17 mouse cellular contexts compared by ENCODE assay signal in genomic region chr5:118123096-118123495, GRCm38 (mm10). TPM values are rescaled to one million over a fixed set of nuclear protein-coding genes. Genes with fewer than 3 reads are reported as not detected.
DNase-seq lines count a peak whose midpoint lies in the region; ATAC-seq lines count a peak whose summit lies in the region.
"Had no signal": no experiment of that assay in that cellular context is flagged by ENCODE, and none has a peak within 500 bp of the region (broad histone marks: within the 10 kb centered on the region; RNA-seq: fewer than 3 reads in every experiment).

No protein-coding gene starts in this region.

- 36% methylated on average over 10 of the region's 10 CpGs for WGBS in embryonic facial prominence, embryonic 14.5 days
- 54% methylated on average over 10 of the region's 10 CpGs for WGBS in midbrain, embryonic 11.5 days

- H3K4me2 ChIP-seq in embryonic facial prominence, embryonic 14.5 days (ENCODE audit: low read depth, low read length), result 0 out of 2 replicates have a peak overlapping the region, but pooled peaks have one; percentile 12
- H3K4me2 ChIP-seq in midbrain, embryonic 11.5 days, result no peak overlapping the region

- peaks cover 43% of the 10 kb centered on the region for H3K36me3 ChIP-seq in embryonic facial prominence, embryonic 14.5 days (ENCODE audit: control insufficient read depth, insufficient read depth, low read length)
- peaks cover 2% of the 10 kb centered on the region; the same call in 1 of the 2 replicates for H3K36me3 ChIP-seq in midbrain, embryonic 11.5 days (ENCODE audit: control insufficient read depth, insufficient read depth, low read length)

- peak; percentile 65 for ATAC-seq in frontal cortex, adult (ENCODE audit: low TSS enrichment)
- peak; percentile 48; the same call in 1 of the 2 replicates for ATAC-seq in embryonic facial prominence, embryonic 14.5 days (ENCODE audit: low read depth)
- ATAC-seq in midbrain, embryonic 11.5 days (ENCODE audit: low FRiP score), result no peak

- H3K9me3 ChIP-seq in embryonic facial prominence, embryonic 14.5 days (ENCODE audit: control insufficient read depth, low read length), result no peaks in the 10 kb centered on the region
- no peaks in the 10 kb centered on the region for H3K9me3 ChIP-seq in midbrain, embryonic 11.5 days (ENCODE audit: control insufficient read depth, low read length)
- H3K9me3 ChIP-seq: megakaryocyte, embryonic 14.5 days had no signal

- no peak overlapping the region for H3K4me3 ChIP-seq in embryonic facial prominence, embryonic 14.5 days (ENCODE audit: low read depth, low read length)
- H3K4me3 ChIP-seq in midbrain, embryonic 11.5 days (ENCODE audit: low read depth, low read length), result no peak overlapping the region
- H3K4me3 ChIP-seq: erythroblast, embryonic 14.5 days; megakaryocyte, embryonic 14.5 days had no signal

- DNase-seq in frontal cortex, postnatal 10 days (ENCODE audit: low spot score in 2 of 2), result no peak
- peak; percentile 58 for DNase-seq in MN1 (ENCODE audit: low spot score)
- peak; percentile 62 for DNase-seq in embryonic facial prominence, embryonic 14.5 days (ENCODE audit: low spot score)
- DNase-seq in midbrain, embryonic 11.5 days (ENCODE audit: low spot score, missing footprints), result no peak
- DNase-seq in ovary, postnatal 36 days (ENCODE audit: low spot score), result no peak
- no peak for DNase-seq in urinary bladder, postnatal 36 days (ENCODE audit: low spot score in 2 of 2)
- no peak for DNase-seq in testis, postnatal 14 days (ENCODE audit: low spot score)
- DNase-seq: adrenal gland, adult 2 months; layer of hippocampus, adult 9-11 months; lung, adult 18-20 months; thymus, adult 18-20 months had no signal

- peaks cover 14% of the 10 kb centered on the region for H3K4me1 ChIP-seq in embryonic facial prominence, embryonic 14.5 days (ENCODE audit: control insufficient read depth, insufficient read depth, low read length)
- H3K4me1 ChIP-seq in midbrain, embryonic 11.5 days (ENCODE audit: control insufficient read depth, insufficient read depth, low read length), result peaks cover 4% of the 10 kb centered on the region; the same call in 1 of the 2 replicates

- no peak overlapping the region for H3K9ac ChIP-seq in embryonic facial prominence, embryonic 14.5 days (ENCODE audit: low read depth, low read length)
- H3K9ac ChIP-seq in midbrain, embryonic 11.5 days (ENCODE audit: low read length), result no peak overlapping the region

- H3K27me3 ChIP-seq in embryonic facial prominence, embryonic 14.5 days (replicated peaks; ENCODE audit: control insufficient read depth, insufficient read depth, low read length), result no peaks in the 10 kb centered on the region
- no peaks in the 10 kb centered on the region for H3K27me3 ChIP-seq in midbrain, embryonic 11.5 days (ENCODE audit: control insufficient read depth, insufficient read depth, low read length)
- H3K27me3 ChIP-seq: megakaryocyte, embryonic 14.5 days had no signal

- H3K27ac ChIP-seq in embryonic facial prominence, embryonic 14.5 days (replicated peaks; ENCODE audit: low read depth, low read length), result peak overlapping the region; percentile 53
- peak overlapping the region; percentile 14; the same call in 1 of the 2 replicates for H3K27ac ChIP-seq in midbrain, embryonic 11.5 days (ENCODE audit: low read depth, low read length)

RNA-seq across cellular contexts. Expression of gene Fbxw8, which starts 32.2 kb away (rescaled TPM):
- 31.7 and 32.2 TPM in 2 replicates for polyA plus RNA-seq in embryonic facial prominence, embryonic 14.5 days (2014; fragmentation: Nextera tagmentation; extraction: Ambion mirVana)
- 16.5 and 21.1 TPM in 2 replicates for polyA plus RNA-seq in midbrain, embryonic 11.5 days (2014; fragmentation: Nextera tagmentation; extraction: Ambion mirVana)

RNA-seq across cellular contexts. Expression of gene Hrk, which starts 41.4 kb away (rescaled TPM):
- polyA plus RNA-seq in embryonic facial prominence, embryonic 14.5 days (2014; fragmentation: Nextera tagmentation; extraction: Ambion mirVana), result 0.29 and 0.38 TPM in 2 replicates
- polyA plus RNA-seq in midbrain, embryonic 11.5 days (2014; fragmentation: Nextera tagmentation; extraction: Ambion mirVana), result 0.08 and 0.18 TPM in 2 replicates
- polyA plus RNA-seq: adrenal gland, adult 2 months; C2C12; erythroblast, embryonic 14.5 days; limb, embryonic 11.5 days; small intestine, adult 2 months had no signal

Comparison
In these comparisons a context has a peak if more than half of its experiments do, and no peak if none do; other contexts are left out.
1. DNase-seq: peak in MN1 (single experiment) and embryonic facial prominence, embryonic 14.5 days (single experiment); none in frontal cortex, postnatal 10 days (0 of 2), midbrain, embryonic 11.5 days (single experiment), ovary, postnatal 36 days (single experiment), urinary bladder, postnatal 36 days (0 of 2) and testis, postnatal 14 days (single experiment).